Mouse (Mus musculus) frontal cortex, postnatal 14 days (tissue): ENCODE results near the gene Umps.

ENCODE experiments used
- DNase-seq, 2 experiments: peaks; one replicate each; pipeline ENCODE4 v3.0.0; 2022; ENCODE audit warnings: low spot score in 2 of 2

Gene Umps

DNA sequence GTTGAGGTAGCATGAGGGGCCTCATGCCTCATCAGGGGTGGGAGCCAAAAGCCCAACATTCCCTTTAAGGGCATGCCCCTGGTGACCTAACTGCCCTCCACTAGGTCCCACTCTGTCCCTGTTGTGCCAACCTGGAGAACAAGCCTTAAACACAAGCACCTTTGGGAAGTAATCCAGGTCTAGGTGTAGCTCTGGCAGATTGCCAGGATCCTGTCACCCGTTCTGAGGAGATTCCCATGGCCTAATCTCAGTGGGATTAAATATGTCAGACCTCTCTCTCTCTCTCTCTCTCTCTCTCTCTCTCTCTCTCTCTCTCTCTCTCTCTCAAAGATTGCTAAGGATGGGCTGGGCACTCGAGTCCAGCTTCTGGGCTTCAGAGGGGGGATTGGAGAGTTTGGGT is 35.2 kb downstream of the Umps start:
- no peak for DNase-seq

- no peak for DNase-seq
Observed at GRCm38 (mm10) chr16:33930785-33931184, 36.1 kb downstream of the Umps start.

- no peak for DNase-seq
Observed at GRCm38 (mm10) chr16:33928788-33929462, 37.9 kb downstream of the Umps start.

- DNase-seq: no peak
Observed at GRCm38 (mm10) chr16:33927263-33927824, 39.5 kb downstream of the Umps start.

DNA sequence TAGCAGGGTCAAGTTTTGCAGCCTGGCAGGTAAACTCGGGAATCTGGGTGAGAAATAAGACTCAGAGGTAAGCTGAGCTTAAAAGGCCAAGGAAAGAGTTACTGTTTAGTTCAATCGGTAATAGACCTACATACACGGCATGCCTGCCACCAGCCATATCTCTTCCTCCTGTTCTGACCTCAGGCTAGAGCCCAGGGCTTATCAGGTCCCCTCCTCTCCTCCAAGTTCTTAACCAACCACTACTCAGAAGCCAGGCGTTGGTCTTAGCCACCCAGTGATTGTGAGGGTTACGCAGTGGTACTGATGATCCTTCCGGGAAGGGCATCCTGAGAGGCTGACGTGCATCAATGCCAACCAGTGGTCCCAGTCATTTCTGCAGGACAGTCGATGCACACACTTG is 43.1 kb downstream of the Umps start:
- no peak for DNase-seq

DNA sequence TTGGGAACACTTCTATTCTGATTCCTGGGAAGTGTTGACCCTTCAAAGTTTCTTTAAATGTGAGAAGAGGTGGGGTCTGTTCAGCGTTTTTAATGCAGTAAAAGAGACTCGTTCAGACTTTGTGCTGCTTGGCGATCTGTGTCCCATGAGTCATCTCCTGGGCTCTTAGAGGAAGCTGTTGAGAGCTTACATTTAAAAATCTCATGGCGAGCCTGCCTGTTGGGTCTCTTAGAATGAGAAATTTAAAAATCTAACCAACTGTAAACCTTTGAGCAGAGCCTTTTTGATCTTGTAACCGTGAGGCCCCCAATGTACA is 43.9 kb downstream of the Umps start:
- DNase-seq: no peak

DNA sequence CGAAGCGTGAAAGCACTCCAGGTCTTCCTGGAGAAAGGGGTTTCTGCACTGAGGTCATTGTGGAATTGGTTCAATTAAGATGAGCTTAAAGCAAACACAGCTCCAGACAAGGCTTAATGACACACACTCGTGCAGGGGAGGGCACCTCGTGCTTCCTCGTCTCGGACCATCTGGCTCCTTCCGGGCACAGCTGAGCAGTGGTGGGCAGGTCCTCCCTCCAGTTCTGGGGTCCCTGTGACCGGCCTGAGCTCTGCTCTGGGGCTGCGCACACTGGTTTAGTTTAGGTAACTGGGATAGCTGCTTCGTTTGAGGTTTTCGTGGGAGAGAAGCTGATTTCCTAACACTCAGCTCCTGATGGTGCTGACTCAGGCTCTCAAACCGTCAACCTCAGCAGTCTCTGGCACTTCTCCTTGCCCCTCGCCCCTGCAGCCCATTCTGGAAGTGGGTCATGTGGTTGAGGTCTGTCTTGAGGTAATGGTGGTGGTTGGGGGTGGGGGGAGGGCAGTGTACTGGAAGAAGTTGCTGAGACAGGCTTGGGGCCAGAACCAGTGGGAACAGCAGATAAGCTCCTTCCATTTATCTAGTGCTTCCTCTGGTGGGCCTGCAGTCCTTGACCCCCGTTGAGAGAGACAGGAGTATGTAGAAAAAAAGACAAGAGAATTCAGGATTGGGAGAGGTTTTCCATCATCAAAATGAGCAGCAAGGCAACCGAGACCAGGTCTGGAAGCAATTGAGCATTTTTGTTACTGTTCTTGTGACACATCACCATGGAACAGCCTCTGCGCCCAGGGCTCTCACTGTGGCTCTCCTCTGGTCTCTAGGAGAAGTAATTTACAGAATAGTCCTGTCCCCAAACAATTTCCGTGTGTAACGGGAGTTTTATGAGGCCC is 44.5 kb downstream of the Umps start:
- peak in 1 of 2 experiments; percentile 47 for DNase-seq

DNA sequence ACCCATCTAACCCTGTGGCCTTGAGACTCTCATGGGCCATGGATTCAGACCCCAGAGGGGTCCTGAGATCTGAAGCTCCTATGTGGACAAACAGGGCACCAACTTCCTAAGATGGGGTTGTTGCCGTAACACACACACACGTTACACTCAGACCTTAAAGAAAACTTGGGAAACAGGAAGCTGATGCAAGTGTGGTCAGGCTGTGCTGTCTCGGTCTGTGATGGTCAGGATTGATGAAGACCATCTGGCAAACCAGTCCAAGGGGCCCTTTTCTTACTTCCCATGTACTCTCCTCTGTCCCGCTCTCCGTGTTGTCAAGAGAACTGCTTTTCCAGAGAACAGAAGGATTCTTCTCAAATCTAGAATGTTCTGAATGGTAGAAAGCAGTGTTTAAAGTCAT is 45.3 kb downstream of the Umps start:
- DNase-seq: no peak

- no peak for DNase-seq
Observed at GRCm38 (mm10) chr16:33917926-33918325, 48.9 kb downstream of the Umps start.

GRCm38 (mm10) chr16:33917390-33917789 is 49.4 kb downstream of the Umps start:
- no peak for DNase-seq

DNA sequence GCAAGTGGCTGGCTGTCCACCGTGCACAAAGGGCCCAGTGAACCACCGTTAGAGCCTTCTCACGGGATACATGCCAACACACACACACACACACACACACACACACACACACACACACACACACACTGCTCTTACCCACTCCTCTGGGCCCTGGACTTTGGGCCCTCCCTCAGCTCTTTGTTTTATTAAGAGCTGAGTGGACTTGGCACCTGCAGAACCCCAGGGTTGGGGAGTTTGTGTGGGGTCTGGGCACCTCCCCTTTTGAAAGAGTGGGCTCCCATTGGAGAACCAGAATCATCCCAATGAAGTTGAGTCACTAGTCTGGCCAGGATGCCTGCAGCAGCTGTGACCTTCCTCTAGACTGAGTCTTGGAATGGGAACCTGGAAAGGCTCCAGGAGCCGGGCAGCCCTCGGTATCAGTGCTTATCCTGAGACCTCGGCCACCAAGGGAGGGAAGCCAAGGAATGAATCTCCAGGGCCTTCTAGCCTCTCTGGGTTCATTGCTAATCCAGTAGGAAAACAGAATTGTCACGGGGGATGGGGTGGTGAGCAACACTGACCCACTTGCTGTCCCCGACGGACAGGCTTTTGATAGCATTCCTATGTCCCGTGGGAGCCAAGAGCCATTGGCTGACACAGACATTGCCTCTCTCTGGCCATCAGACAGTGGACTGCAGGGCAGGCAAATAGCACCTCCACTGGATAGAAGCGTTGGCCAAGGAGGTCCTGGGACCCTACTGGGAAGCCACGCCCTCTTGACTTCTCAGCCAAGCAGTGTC is 50.2 kb downstream of the Umps start:
- DNase-seq: peak in 1 of 2 experiments; percentile 27

DNA sequence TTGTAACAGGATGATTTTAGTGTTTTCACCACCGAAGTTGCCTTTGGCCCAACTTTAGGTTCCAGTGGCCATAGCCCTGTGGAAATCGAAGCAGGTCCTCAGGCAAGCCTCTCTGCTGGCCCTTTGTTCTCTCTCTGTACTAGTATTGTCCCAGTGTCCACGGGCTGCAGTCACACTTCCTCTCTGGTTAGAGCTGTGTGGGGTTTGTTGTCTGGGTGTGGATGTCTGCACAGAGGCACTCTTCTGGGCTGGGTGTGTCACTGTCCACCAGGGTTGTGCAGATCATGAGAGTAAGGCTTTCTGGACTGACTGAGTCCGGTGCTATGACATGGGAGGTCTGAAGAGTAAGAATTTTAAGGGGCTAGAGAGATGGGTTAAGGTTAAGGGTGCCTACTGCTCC is 51.8 kb downstream of the Umps start:
- no peak for DNase-seq

GRCm38 (mm10) chr16:33908239-33908638 is 58.6 kb downstream of the Umps start:
- no peak for DNase-seq
